Mouse (Mus musculus): ENCODE measurements around the gene Smyd2.

Smyd2 gene

GRCm38 (mm10) chr1:189921818-189922592 lies at the start of gene Smyd2:
Gene Smyd2 (minus strand): TSS chr1:189922363.
- in situ Hi-C loops (cut with MboI; ENCODE audit: low pct_unique_long_range_greater_than_20kb in 1 of 2, low sequenced_read_pairs in 2 of 2, unreplicated experiment in 1 of 2), result loop anchor here (5.0 to 10.0 kb wide), 2 partner anchors 35 to 227 kb away; no protein-coding TSS in a partner anchor

DNA sequence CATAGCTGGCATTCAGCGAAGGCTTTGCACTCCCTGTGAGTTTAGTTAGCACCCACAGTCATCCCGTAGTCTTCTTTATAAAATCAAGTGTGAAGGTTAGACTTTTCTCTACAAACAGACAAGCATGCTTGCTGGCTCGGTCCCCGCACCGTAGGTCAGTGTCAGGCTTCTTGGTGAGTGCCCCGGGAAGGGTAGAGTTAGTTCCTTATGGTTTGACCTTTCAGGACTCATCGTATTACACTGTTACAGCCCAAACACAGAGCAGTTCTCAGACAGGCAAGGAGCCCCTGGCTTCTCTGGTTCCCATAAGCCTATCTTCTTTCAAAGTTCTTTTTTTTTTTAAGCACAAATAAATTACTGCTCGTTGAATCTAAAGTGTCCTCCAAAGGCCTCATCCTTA lies 48.2 kb upstream of the Smyd2 start:
- in situ Hi-C loops (cut with MboI; ENCODE audit: low pct_unique_long_range_greater_than_20kb in 1 of 2, low sequenced_read_pairs in 2 of 2, unreplicated experiment in 1 of 2), result loop anchor here in 1 of 2 experiments (5.0 kb wide), 1 partner anchor 83 kb away; no protein-coding TSS in a partner anchor

DNA sequence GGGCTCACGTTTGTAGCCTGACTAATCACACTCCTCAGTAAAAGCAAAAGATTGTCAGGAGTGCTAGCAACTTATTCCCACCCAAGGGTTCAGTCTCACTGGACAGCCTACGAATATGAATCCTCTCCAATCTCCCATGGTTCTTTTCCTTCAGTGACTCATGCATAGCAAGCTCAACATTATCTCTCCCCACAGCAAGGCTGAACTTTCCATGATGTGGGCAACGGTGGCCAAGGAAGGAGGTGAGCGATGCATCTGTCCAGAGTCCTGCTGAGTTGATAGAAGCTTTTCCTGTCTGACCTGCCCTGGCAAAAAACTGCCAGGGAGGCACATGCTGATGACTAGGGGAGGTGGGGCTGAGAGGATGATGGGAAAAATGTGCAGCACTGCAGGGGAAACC lies 45.9 kb upstream of the Smyd2 start:
- in situ Hi-C loops (cut with MboI; ENCODE audit: low pct_unique_long_range_greater_than_20kb in 1 of 2, low sequenced_read_pairs in 2 of 2, unreplicated experiment in 1 of 2), result no loop called here

- in situ Hi-C loops (cut with MboI; ENCODE audit: low pct_unique_long_range_greater_than_20kb in 1 of 2, low sequenced_read_pairs in 2 of 2, unreplicated experiment in 1 of 2), result no loop called here
Observed at GRCm38 (mm10) chr1:189960481-189960880, 38.3 kb upstream of the Smyd2 start.

- in situ Hi-C loops (cut with MboI; ENCODE audit: low pct_unique_long_range_greater_than_20kb in 1 of 2, low sequenced_read_pairs in 2 of 2, unreplicated experiment in 1 of 2), result no loop called here
Observed at GRCm38 (mm10) chr1:189959802-189960201, 37.6 kb upstream of the Smyd2 start.

GRCm38 (mm10) chr1:189951861-189952260 lies 29.7 kb upstream of the Smyd2 start:
- in situ Hi-C loops (cut with MboI; ENCODE audit: low pct_unique_long_range_greater_than_20kb in 1 of 2, low sequenced_read_pairs in 2 of 2, unreplicated experiment in 1 of 2), result no loop called here

DNA sequence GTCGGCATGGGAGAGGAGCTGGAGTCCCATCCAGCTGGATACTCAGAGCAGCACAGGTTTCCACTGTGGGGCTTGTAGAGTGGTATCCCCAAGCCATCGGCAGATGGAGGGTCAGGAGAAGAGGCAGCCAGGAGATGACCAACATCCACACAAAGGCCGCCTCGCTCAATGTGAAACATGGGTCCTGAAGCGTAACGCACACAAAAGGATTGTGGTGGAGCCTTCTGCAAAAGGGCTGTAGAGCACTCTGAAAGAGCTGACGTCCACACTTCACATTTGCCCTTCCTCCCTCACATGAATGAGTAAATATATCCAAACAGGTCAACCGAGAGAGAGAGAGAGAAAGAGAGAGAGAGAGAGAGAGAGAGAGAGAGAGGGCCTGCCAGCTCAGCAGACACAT lies 25.2 kb upstream of the Smyd2 start:
- in situ Hi-C loops (cut with MboI; ENCODE audit: low pct_unique_long_range_greater_than_20kb in 1 of 2, low sequenced_read_pairs in 2 of 2, unreplicated experiment in 1 of 2), result no loop called here

DNA sequence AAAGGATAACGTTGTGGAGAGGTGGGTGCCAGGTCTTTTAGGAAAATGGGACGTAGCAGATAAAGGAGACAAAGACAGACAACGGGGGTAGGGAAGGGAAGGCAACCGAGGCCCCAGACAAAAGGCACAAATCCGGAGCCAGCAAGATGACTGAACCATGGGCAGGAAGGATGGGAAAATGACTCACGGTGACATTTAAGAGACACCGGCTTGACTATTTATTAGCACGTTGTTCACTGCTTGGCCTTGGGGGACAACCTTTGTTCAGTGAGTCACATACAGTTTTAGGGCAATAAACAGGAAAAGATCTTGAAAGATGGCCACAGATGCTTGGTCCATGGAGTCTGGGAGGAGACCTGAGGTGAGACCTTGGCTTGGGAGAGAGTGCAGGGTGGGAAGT lies 24.0 kb upstream of the Smyd2 start:
- in situ Hi-C loops (cut with MboI; ENCODE audit: low pct_unique_long_range_greater_than_20kb in 1 of 2, low sequenced_read_pairs in 2 of 2, unreplicated experiment in 1 of 2), result no loop called here

DNA sequence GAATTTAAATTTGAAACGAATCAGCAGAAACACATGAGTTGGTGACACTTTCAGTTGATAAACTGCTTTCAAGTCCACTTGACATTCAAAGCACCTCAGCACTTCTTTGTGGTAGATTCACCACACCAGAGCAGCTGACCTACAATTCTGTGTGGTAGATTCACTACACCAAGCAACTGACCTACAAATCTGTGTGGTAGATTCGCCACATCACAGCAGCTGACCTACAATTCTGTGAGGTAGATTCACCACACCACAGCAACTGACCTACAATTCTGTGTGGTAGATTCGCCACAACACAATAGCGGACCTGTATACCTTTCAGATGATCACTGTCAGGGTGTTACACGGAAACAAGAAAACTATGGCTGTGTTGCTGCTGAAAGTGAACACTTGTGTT lies 19.6 kb upstream of the Smyd2 start:
- in situ Hi-C loops (cut with MboI; ENCODE audit: low pct_unique_long_range_greater_than_20kb in 1 of 2, low sequenced_read_pairs in 2 of 2, unreplicated experiment in 1 of 2), result no loop called here

GRCm38 (mm10) chr1:189936436-189937105 lies 14.4 kb upstream of the Smyd2 start:
- in situ Hi-C loops (cut with MboI; ENCODE audit: low pct_unique_long_range_greater_than_20kb in 1 of 2, low sequenced_read_pairs in 2 of 2, unreplicated experiment in 1 of 2), result no loop called here

- in situ Hi-C loops (cut with MboI; ENCODE audit: low pct_unique_long_range_greater_than_20kb in 1 of 2, low sequenced_read_pairs in 2 of 2, unreplicated experiment in 1 of 2), result no loop called here
Observed at GRCm38 (mm10) chr1:189933480-189934202, 11.5 kb upstream of the Smyd2 start.

DNA sequence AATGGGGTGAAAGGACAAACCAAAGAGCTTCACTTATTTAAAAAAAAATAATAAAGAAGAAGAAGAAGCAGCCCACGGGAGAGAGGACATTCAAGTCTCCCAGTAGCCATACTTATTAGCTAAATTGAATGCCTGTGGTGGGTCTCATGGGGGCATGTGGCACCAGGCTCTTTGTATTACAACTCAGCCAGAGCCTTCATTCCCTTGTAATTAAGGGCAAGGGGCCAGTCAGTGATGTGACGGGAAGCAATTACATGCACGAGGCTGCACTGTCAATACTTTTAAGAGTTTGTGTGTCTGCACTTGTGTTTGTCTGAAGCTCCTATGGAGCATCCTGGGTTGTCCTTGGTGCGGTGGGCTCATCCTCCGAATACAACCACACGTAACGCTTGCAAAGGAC lies 10.8 kb upstream of the Smyd2 start:
- in situ Hi-C loops (cut with MboI; ENCODE audit: low pct_unique_long_range_greater_than_20kb in 1 of 2, low sequenced_read_pairs in 2 of 2, unreplicated experiment in 1 of 2), result no loop called here

DNA sequence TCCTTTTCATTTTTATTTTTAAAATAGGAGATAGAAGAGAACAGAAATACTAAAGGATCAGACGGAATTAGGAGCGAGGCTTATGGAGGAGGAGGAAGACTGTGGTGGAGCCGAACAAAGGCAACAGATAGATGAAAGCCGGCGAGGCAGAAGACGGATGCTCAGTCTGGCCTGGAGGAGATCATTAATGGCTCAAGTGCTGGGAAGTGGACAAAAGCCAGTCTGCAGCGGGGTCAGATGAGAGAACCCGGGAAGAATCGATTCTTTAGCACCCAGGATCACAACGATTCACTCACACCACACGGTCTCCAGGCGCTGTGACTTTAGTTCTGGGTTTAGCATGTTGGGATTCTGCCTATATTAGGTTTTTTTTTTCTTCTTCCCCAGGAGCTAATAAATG lies 10.0 kb upstream of the Smyd2 start:
- in situ Hi-C loops (cut with MboI; ENCODE audit: low pct_unique_long_range_greater_than_20kb in 1 of 2, low sequenced_read_pairs in 2 of 2, unreplicated experiment in 1 of 2), result no loop called here

DNA sequence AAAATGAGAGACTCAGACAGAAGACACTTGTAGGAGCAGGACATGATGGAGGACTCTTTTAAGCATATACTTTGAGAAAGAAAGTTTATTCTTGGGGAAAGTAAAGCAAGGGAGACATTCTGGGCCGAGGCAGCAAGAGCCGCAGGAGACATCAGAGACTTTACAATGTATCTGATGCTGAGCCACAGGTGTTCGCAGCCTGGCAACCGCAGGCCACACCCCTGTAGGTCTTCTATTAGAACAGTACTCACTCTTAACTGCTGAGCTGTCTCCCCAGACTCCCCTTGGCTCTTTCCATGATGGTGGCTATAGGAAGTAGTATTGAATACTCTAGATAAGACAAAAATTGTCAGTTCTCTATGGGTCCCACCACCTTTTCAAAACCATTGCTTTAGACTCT lies 7.7 kb upstream of the Smyd2 start:
- in situ Hi-C loops (cut with MboI; ENCODE audit: low pct_unique_long_range_greater_than_20kb in 1 of 2, low sequenced_read_pairs in 2 of 2, unreplicated experiment in 1 of 2), result loop anchor here in 1 of 2 experiments (10.0 kb wide), 1 partner anchor 235 kb away; no protein-coding TSS in a partner anchor

DNA sequence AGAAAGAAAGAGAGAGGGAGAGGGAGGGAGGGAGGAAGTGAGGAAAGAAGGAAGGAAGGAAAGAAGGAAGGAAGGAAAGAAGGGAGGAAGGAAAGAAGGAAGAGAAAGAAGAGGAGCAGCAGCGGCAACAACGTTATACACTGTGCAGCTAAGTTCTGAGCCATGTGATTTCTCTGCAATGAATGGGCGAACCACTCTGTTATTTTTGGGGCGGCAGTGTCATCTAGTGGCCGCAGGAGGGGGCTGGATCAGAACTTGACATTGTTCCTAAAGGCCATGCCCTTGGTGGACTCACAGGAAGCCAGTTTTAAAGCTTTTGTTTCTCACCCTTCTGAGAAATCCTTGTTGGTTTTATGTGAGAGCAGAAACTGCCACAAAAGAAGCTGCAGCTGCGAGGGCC lies 5.5 kb upstream of the Smyd2 start:
- in situ Hi-C loops (cut with MboI; ENCODE audit: low pct_unique_long_range_greater_than_20kb in 1 of 2, low sequenced_read_pairs in 2 of 2, unreplicated experiment in 1 of 2), result loop anchor here in 1 of 2 experiments (10.0 kb wide), 1 partner anchor 233 kb away; no protein-coding TSS in a partner anchor

GRCm38 (mm10) chr1:189926279-189926678 lies 4.1 kb upstream of the Smyd2 start:
- in situ Hi-C loops (cut with MboI; ENCODE audit: low pct_unique_long_range_greater_than_20kb in 1 of 2, low sequenced_read_pairs in 2 of 2, unreplicated experiment in 1 of 2), result loop anchor here in 1 of 2 experiments (10.0 kb wide), 1 partner anchor 231 kb away; no protein-coding TSS in a partner anchor

DNA sequence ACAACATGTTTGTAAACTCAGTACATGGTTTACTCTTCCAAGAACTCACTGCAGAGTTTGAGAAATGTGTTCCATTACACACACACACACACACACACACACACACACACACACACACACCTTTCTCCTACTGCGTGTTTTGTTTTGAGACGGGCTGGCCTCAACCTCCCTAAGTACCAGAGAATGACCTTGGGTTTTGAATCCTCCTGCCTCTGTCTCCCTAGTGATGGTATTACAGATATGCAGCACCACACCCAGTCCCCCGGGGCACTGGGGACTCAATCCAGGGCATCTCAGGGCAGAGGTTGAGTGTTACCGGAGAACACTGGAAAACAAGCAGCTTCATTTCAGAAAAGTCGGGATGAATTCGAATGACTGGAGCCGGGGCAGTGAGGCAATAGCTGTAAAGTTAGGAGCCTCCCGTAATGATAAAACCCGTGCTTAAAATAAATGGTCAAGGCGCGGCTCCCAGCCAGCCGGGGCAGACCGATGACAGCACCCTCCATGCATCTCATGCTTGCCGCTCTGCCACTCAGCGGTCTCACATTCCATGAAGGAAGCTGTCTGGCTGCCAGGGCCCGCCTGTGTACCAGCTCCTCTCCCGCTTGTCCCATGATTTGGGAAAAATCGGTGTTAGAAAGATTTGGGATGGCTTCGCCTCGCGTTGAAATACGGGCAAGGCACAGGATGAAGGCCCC lies 1.9 kb upstream of the Smyd2 start:
- in situ Hi-C loops (cut with MboI; ENCODE audit: low pct_unique_long_range_greater_than_20kb in 1 of 2, low sequenced_read_pairs in 2 of 2, unreplicated experiment in 1 of 2), result loop anchor here (5.0 to 10.0 kb wide), 2 partner anchors 37 to 229 kb away; no protein-coding TSS in a partner anchor

DNA sequence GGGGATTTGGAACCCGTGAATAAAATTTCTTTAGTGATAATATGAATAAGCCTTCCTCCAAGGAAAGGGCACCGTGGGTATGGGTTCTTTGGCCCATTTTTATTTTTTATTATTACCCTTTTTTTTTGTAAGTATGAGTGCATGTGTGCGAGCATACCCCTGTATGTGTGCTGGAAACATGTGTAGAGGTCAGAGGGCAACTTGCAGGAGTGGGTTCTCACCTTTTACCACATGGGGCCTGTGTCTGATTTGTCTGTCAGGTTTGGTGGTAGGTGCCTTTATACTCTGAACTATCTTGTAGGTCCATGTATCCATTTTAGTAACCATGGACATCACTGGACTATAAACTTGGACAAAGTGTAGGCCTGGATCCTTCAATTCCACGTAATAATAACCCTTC lies 994 bp upstream of the Smyd2 start:
- in situ Hi-C loops (cut with MboI; ENCODE audit: low pct_unique_long_range_greater_than_20kb in 1 of 2, low sequenced_read_pairs in 2 of 2, unreplicated experiment in 1 of 2), result loop anchor here (5.0 to 10.0 kb wide), 2 partner anchors 36 to 228 kb away; no protein-coding TSS in a partner anchor
